Mouse (Mus musculus) stomach, embryonic 16.5 days (tissue): Measurements from ENCODE around the gene Zfp688. TPM values are rescaled to one million over a fixed set of nuclear protein-coding genes. Genes with fewer than 3 reads are reported as not detected.
"Not testable (repeated sequence)": the region's sequence is repeated elsewhere in the genome, so short reads cannot be mapped to it uniquely, and the experiment has no call there.

ENCODE experiments used
- ATAC-seq: fragments of 200-750 bp; cut with Nextera tagmentation; 2 replicates; pipeline ENCODE4 v1.8.0; 2017; ENCODE audit warnings: moderate number of reproducible peaks, moderate TSS enrichment; ENCODE audit not compliant: insufficient read depth, low FRiP score
- H3K27ac ChIP-seq: fragments of 300-500 bp; sonication (generic); 2 replicates; pipeline ENCODE4 v1.5.1; 2014; ENCODE audit warnings: low read length
- H3K27me3 ChIP-seq: fragments of 300-500 bp; sonication (generic); 2 replicates; pipeline ENCODE4 v1.6.1; 2014; ENCODE audit warnings: low read length, control low read depth, mixed read lengths; ENCODE audit not compliant: control insufficient read depth, insufficient read depth
- H3K36me3 ChIP-seq: fragments of 300-500 bp; sonication (generic); 2 replicates; pipeline ENCODE4 v1.6.1; 2014; ENCODE audit warnings: low read length; ENCODE audit not compliant: control insufficient read depth, insufficient read depth
- H3K4me1 ChIP-seq: fragments of 300-500 bp; sonication (generic); 2 replicates; pipeline ENCODE4 v1.6.1; 2014; ENCODE audit warnings: low read length, control low read depth, mixed read lengths; ENCODE audit not compliant: control insufficient read depth, insufficient read depth
- H3K4me2 ChIP-seq: fragments of 300-500 bp; sonication (generic); 2 replicates; pipeline ENCODE4 v1.6.1; 2014; ENCODE audit warnings: low read depth, low read length, mixed read lengths
- H3K4me3 ChIP-seq: fragments of 300-500 bp; sonication (generic); replicated peaks from 2 replicates; pipeline ENCODE4 v1.5.1; 2014; ENCODE audit warnings: mild to moderate bottlenecking, low read length
- H3K9ac ChIP-seq: fragments of 300-500 bp; sonication (generic); 2 replicates; pipeline ENCODE4 v1.6.1; 2014; ENCODE audit warnings: low read length
- H3K9me3 ChIP-seq: fragments of 300-500 bp; sonication (generic); replicated peaks from 2 replicates; pipeline ENCODE4 v1.6.1; 2016; ENCODE audit warnings: low read length, control low read depth; ENCODE audit not compliant: control insufficient read depth
- WGBS: fragments of 180-500 bp; shearing (Covaris S2); extraction: QIAGEN DNeasy Blood & Tissue Kit; methylation state at CpG from one replicate; pipeline ENCODE4 v1.1.7; 2014; 5-methylcytosine and 5-hydroxymethylcytosine counted together
- polyA plus RNA-seq: library from polyadenylated mRNA; unstranded; fragments of >200 nt; fragmentation: Nextera tagmentation; extraction: Ambion mirVana; gene quantifications from 2 replicates; pipeline ENCODE4 v1.2.1, GENCODE M21; 2015

Gene Zfp688
- polyA plus RNA-seq, 1 experiment from 2014 or later, result 21.5 TPM

- ATAC-seq, result no peak
- Histone ChIP-seq H3K36me3 (no peaks in the 10 kb centered on the region), H3K9me3 (no peaks in the 10 kb centered on the region), H3K9ac (no peak overlapping the region), H3K4me2 (no peak overlapping the region), H3K27me3 (no peaks in the 10 kb centered on the region), H3K4me3 (no peak overlapping the region), H3K4me1 (0 out of 2 replicates have a peak, but pooled peaks cover 5% of the 10 kb centered on the region), H3K27ac (no peak overlapping the region)
- 82% methylated on average over 2 of the region's 2 CpGs for WGBS
Measured at GRCm38 (mm10) chr7:127425911-127426310, 4.0 kb upstream of the Zfp688 start.

- H3K4me1 ChIP-seq, result 0 out of 2 replicates have a peak, but pooled peaks cover 5% of the 10 kb centered on the region
- WGBS, result 88% methylated on average over 3 of the region's 3 CpGs
Measured at GRCm38 (mm10) chr7:127425291-127425690, 3.4 kb upstream of the Zfp688 start.

GRCm38 (mm10) chr7:127422247-127422646 is 379 bp upstream of the Zfp688 start:
- Histone ChIP-seq H3K4me3 (peak overlapping the region; percentile 71), H3K36me3 (no peaks in the 10 kb centered on the region), H3K4me2 (peak overlapping the region; percentile 63), H3K27me3 (no peaks in the 10 kb centered on the region), H3K9me3 (no peaks in the 10 kb centered on the region), H3K4me1 (0 out of 2 replicates have a peak, but pooled peaks cover 5% of the 10 kb centered on the region), H3K9ac (peak overlapping the region; percentile 83; the same call in 1 of the 2 replicates), H3K27ac (no peak overlapping the region)
- 1% methylated on average over 15 of the region's 15 CpGs for WGBS
- peak; percentile 30; the same call in 1 of the 2 replicates for ATAC-seq

More at GRCm38 (mm10) chr7:127425291-127425690, 3.4 kb upstream of the Zfp688 start:
- ATAC-seq, result no peak
- Histone ChIP-seq H3K4me3 (no peak overlapping the region), H3K27ac (no peak overlapping the region), H3K27me3 (no peaks in the 10 kb centered on the region), H3K36me3 (no peaks in the 10 kb centered on the region), H3K9me3 (no peaks in the 10 kb centered on the region), H3K4me2 (no peak overlapping the region), H3K9ac (no peak overlapping the region)

GRCm38 (mm10) chr7:127411418-127411817 is 10.4 kb downstream of the Zfp688 start:
- Histone ChIP-seq H3K4me2 (no peak overlapping the region), H3K4me1 (no peaks in the 10 kb centered on the region), H3K9ac (no peak overlapping the region), H3K36me3 (no peaks in the 10 kb centered on the region), H3K27ac (no peak overlapping the region), H3K4me3 (no peak overlapping the region), H3K27me3 (no peaks in the 10 kb centered on the region), H3K9me3 (no peaks in the 10 kb centered on the region)
- WGBS, result 74% methylated on average over 2 of the region's 2 CpGs
- no peak for ATAC-seq

- H3K36me3 ChIP-seq, H3K9me3 ChIP-seq, H3K4me1 ChIP-seq, H3K27me3 ChIP-seq: not testable (repeated sequence)
- Histone ChIP-seq H3K4me2 (peak within 1 kb of the TSS; percentile 79), H3K4me3 (peak within 1 kb of the TSS; percentile 67), H3K9ac (peak within 1 kb of the TSS; percentile 86), H3K27ac (peak within 1 kb of the TSS; percentile 47; the same call in 1 of the 2 replicates)
- 5% methylated on average over 40 of the region's 40 CpGs for WGBS
- ATAC-seq, result peak; percentile 91
Measured at GRCm38 (mm10) chr7:127406002-127406987, 15.6 kb downstream of the Zfp688 start, which contains the start of gene Zfp764. Gene Zfp764, minus strand, starts transcription at chr7:127406822.

- not testable (repeated sequence) for H3K36me3 ChIP-seq, H3K4me3 ChIP-seq, H3K27me3 ChIP-seq, H3K9ac ChIP-seq, H3K4me2 ChIP-seq, H3K4me1 ChIP-seq, H3K27ac ChIP-seq, H3K9me3 ChIP-seq, ATAC-seq
- 93% methylated on average over 6 of the region's 6 CpGs for WGBS
Measured at GRCm38 (mm10) chr7:127404101-127404500, 17.8 kb downstream of the Zfp688 start.

GRCm38 (mm10) chr7:127402980-127403379 is 18.9 kb downstream of the Zfp688 start:
- no peak overlapping the region for H3K27ac ChIP-seq
- no peak overlapping the region for H3K9ac ChIP-seq
- H3K4me2 ChIP-seq, result no peak overlapping the region
- H3K9me3 ChIP-seq, result no peaks in the 10 kb centered on the region
- H3K4me3 ChIP-seq, result no peak overlapping the region
- no peaks in the 10 kb centered on the region for H3K4me1 ChIP-seq
- H3K27me3 ChIP-seq, result no peaks in the 10 kb centered on the region
- ATAC-seq, result no peak
- H3K36me3 ChIP-seq, result peaks cover 3% of the 10 kb centered on the region; the same call in 1 of the 2 replicates
- 50% methylated on average over 2 of the region's 2 CpGs for WGBS

- no peaks in the 10 kb centered on the region for H3K27me3 ChIP-seq
- H3K27ac ChIP-seq, result no peak overlapping the region
- H3K9ac ChIP-seq, result no peak overlapping the region
- H3K4me2 ChIP-seq, result no peak overlapping the region
- WGBS, result 65% methylated on average over 3 of the region's 3 CpGs
- peaks cover 3% of the 10 kb centered on the region; the same call in 1 of the 2 replicates for H3K36me3 ChIP-seq
- no peak overlapping the region for H3K4me3 ChIP-seq
- no peaks in the 10 kb centered on the region for H3K4me1 ChIP-seq
- no peaks in the 10 kb centered on the region for H3K9me3 ChIP-seq
- ATAC-seq, result no peak
Measured at GRCm38 (mm10) chr7:127400355-127400754, 21.5 kb downstream of the Zfp688 start.

GRCm38 (mm10) chr7:127393944-127394333 is 27.9 kb downstream of the Zfp688 start:
- peak overlapping the region; percentile 63 for H3K27ac ChIP-seq
- no peaks in the 10 kb centered on the region for H3K9me3 ChIP-seq
- peak overlapping the region; percentile 66 for H3K4me3 ChIP-seq
- no peaks in the 10 kb centered on the region for H3K27me3 ChIP-seq
- H3K9ac ChIP-seq, result peak overlapping the region; percentile 65
- 9% methylated on average over 7 of the region's 7 CpGs for WGBS
- peak overlapping the region; percentile 72 for H3K4me2 ChIP-seq
- H3K4me1 ChIP-seq, result peaks cover 10% of the 10 kb centered on the region
- ATAC-seq, result no peak
- H3K36me3 ChIP-seq, result peaks cover 5% of the 10 kb centered on the region; the same call in 1 of the 2 replicates
